Mouse (Mus musculus): Measurements from ENCODE around the gene Esyt2.
"Not testable (repeated sequence)": the region's sequence is repeated elsewhere in the genome, so short reads cannot be mapped to it uniquely, and the experiment has no call there.

The Esyt2 gene

DNA sequence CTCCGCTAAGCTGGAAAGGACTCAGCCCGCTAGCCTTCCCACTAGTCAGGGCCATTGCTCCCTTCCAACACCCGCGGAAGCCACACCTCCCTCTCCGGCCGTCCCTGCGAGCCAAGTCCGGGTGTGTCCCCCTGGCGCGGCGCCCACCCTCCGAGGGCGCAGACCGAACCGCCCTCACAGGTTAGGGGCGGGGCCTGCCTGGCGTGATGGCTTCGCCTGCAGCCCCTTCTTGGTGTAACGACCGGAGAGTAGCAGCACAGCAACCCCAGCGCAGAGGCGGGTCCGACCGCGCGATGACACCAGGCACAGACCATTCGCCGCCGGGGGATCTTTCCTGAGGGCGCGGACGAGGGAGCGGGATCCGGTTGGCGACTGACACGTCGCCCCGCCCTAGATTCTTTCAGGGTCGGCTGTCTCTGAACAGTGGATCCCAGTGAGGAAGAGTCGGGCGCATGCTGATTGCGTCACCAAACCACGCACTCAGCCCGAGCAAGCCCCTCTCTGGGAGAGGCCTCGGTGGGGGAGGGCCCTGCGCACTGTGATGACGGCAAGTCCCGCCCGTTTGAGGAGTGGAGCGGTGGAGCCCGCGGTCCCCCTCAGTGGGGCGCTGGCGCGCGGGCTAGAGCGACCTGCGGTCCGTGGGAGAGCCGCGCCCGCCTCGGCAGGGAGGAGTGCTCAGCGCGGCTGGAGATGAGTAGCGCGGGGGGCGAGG is at the start of gene Esyt2:
Gene Esyt2 (plus strand): TSS at position 544 of the 712 bp plus-strand sequence.
- peak; percentile 98 for DNase-seq (ENCODE audit: low spot score)

GRCm38 (mm10) chr12:116231612-116232011 is 49.4 kb upstream of the Esyt2 start:
- DNase-seq (ENCODE audit: low spot score), result no peak

GRCm38 (mm10) chr12:116232061-116232460 is 48.9 kb upstream of the Esyt2 start:
- no peak for DNase-seq (ENCODE audit: low spot score)

- no peak for DNase-seq (ENCODE audit: low spot score)
These were observed 45.6 kb upstream of the Esyt2 start for GRCm38 (mm10) chr12:116235356-116235755.

- no peak for DNase-seq (ENCODE audit: low spot score)
These were observed 44.3 kb upstream of the Esyt2 start for GRCm38 (mm10) chr12:116236658-116237057.

DNA sequence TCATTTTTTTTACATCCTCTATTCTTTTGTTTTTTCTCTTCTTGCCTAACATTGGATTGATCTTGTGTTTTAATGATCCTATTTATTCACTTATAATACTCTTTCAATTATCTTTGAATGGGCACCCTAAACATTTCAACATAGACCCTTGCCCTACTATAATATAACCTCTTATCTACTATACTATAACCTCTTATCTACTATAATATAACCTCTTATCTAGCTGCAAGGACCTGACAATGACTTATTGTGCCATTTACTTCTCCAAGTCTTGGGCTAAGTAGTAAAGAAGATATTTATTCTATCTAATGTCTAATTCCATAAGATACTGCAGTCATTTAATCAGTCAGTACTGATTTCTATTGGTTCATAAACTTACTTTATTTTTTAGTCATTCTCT is 42.6 kb upstream of the Esyt2 start:
- no peak for DNase-seq (ENCODE audit: low spot score)

DNA sequence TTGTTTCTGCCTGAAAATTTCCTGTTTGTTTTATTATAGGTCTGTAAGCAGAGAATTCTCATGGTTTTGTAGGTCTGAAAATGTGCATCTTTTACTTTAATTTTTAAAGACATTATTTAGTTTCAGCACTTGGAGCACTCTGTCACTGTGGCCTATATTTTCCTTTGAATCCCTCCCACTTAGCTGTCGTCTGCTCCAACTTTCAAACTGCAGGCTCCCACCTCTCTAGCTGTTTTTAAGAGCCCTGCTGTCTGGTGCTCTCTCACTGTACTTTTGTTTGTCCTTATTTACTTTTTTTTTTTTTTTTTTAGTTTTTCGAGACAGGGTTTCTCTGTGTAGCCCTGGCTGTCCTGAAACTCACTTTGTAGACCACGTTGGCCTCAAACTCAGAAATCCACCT is 42.2 kb upstream of the Esyt2 start:
- DNase-seq (ENCODE audit: low spot score), result no peak

DNA sequence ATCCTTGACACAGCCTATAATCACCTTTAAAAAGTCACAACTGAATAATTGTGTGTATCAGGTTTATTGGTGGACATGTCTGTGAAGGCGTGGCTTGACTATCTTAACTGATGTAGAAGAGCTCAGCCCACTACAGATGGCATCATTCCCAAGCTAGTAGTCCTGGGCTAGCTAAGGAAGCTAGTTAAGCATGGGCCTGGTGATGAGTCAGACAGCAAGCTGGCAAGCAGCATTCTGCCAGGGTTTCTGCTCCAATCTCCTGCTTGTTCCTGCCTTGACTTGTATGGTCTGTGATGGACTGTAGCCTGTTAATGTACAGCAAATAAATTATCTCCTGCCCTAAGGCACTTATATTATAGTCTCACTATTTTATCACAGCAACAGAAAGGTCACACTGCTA is 36.4 kb upstream of the Esyt2 start:
- DNase-seq (ENCODE audit: low spot score), result no peak

DNA sequence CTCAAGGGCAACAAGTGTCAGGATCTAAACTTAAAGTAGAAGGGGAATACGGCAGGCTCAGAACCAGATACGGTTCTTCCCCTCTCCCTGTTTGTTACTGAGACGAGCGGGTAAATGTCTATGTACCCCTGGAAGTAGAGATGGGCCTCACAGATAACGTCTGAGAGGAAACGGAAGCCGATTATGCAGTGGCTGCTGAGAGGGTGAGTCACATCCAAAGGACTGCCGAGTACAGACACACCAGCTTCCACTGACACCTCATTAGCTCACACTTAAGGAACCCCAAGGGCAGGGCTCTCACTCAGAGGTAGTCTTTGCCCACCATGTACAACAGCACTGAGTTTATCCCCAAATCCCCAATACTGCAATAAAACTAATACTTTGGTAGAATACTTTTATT is 26.3 kb upstream of the Esyt2 start:
- no peak for DNase-seq (ENCODE audit: low spot score)

DNA sequence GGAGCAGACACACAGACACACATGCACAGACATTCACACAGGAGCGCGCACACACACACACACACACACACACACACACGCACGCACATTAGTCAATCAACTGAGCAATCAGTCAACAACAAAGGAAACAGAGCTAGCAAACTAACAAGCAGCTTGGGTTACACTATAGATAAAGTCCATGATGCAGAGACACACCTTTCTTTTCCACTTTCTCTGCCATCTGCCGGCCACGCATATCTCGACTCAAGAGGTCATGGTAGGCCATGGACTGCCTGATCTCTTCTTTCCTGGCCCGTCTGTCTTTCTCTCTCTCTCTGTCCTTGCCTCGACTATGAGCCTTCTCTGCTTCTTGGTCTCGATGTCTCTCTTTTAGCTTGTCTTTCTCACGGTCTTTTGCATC is 25.4 kb upstream of the Esyt2 start:
- DNase-seq (ENCODE audit: low spot score), result no peak

DNA sequence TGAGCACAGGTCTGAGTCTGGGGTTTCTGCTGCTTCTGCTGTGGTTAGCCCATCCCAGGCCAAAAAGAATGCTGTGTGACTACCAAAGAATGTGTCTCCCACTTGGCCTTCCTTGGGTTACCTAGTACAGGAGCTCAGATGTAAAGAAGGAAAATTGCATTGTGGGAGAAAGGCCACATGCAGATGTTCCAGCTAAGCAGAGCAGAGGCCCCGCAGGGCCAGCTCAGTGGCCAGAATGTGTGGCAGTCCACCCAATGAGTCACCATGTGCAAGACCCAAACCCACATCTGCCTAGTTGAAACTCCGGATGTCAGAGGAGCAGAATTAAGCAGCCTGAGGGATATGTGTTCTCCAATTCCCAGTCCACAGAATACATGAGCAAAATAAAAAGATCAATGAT is 22.7 kb upstream of the Esyt2 start:
- no peak for DNase-seq (ENCODE audit: low spot score)

GRCm38 (mm10) chr12:116262555-116263341 is 18.2 kb upstream of the Esyt2 start, which contains the start of gene Wdr60:
Gene Wdr60, minus strand, starts transcription at chr12:116263022.
- DNase-seq (ENCODE audit: low spot score), result peak; percentile 59

- no peak for DNase-seq (ENCODE audit: low spot score)
These were observed 16.2 kb upstream of the Esyt2 start for GRCm38 (mm10) chr12:116264756-116265155.

GRCm38 (mm10) chr12:116265275-116265674 is 15.7 kb upstream of the Esyt2 start:
- no peak for DNase-seq (ENCODE audit: low spot score)

GRCm38 (mm10) chr12:116269450-116269849 is 11.5 kb upstream of the Esyt2 start:
- no peak for DNase-seq (ENCODE audit: low spot score)

DNA sequence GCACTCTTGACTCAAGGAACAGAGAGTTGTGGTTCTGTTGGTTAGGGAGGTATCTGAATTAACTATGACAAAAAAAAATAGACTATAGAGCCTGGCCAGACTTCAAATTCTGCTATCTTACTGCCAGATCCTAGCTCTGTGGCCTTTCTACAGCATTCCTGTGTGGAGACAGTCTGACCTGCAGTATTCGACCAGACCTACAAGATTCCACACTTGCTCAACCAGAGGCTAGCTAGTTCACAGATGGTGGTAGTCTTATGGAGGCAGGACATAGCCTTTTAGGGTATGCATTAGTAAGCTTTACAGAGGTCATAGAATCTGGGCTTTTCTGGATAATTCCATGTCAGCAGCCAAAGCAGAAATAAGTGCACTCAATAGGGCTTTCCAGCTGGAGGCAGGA is 10.5 kb upstream of the Esyt2 start:
- no peak for DNase-seq (ENCODE audit: low spot score)

DNA sequence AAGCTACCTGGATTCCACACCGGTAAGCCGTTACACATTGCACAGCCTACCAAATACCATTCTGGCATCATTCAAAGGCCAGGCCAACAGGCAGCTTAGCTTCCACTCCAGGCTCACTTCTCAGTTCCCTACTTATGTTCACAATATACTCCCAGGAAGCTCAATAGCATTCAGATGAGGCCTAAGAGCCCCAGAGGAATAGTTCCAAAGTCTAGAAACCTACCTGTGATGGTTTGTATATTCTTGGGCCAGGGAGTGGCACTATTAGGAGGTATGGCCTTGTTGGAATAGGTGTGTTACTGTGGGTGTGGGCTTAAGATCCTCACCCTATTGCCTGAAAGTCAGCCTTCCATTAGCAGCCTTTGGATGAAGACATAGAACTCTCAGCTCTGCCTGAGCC is 9.9 kb upstream of the Esyt2 start:
- no peak for DNase-seq (ENCODE audit: low spot score)

- no peak for DNase-seq (ENCODE audit: low spot score)
These were observed 7.3 kb upstream of the Esyt2 start for GRCm38 (mm10) chr12:116273733-116274132.

GRCm38 (mm10) chr12:116275086-116275485 is 5.9 kb upstream of the Esyt2 start, which contains the start of gene Gm11027:
Gene Gm11027, plus strand, starts transcription at chr12:116275386.
- DNase-seq (ENCODE audit: low spot score), result not testable (repeated sequence)

GRCm38 (mm10) chr12:116275631-116276030 is 5.4 kb upstream of the Esyt2 start:
- DNase-seq (ENCODE audit: low spot score), result no peak

DNA sequence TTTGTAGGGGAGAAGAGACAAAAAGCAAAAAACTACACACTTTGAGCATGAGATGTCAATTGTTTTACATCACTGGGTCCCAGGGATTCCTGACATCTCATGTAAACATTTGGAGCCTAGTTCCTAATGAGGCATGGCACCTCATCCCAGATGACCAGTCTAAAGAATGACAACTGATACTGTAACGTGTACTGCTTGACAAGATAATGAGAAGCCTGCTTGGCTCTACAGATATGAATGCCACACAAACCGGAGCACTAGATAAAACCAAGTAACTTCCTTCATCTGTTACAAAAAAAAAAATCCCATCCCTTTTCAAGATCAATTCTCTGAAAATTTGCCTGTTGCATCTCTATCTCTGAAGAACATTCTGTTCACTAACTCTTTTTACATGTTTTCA is 4.0 kb upstream of the Esyt2 start:
- no peak for DNase-seq (ENCODE audit: low spot score)

GRCm38 (mm10) chr12:116278541-116278940 is 2.5 kb upstream of the Esyt2 start:
- DNase-seq (ENCODE audit: low spot score), result no peak

- no peak for DNase-seq (ENCODE audit: low spot score)
These were observed 1.8 kb upstream of the Esyt2 start for GRCm38 (mm10) chr12:116279181-116279580.

Measured in layer of hippocampus, adult 9-10 months (tissue).